Mouse (Mus musculus) lung, embryonic 16.5 days (tissue): ENCODE measurements around the gene 4930404N11Rik. TPM values are rescaled to one million over a fixed set of nuclear protein-coding genes. Genes with fewer than 3 reads are reported as not detected.

Source experiments
- ATAC-seq: fragments of 200-750 bp; cut with Nextera tagmentation; 2 replicates; pipeline ENCODE4 v1.8.0; 2017; ENCODE audit warnings: low read depth, mild to moderate bottlenecking, moderate library complexity
- H3K27ac ChIP-seq: fragments of 300-500 bp; sonication (generic); 2 replicates; pipeline ENCODE4 v1.5.1; 2014; ENCODE audit warnings: mild to moderate bottlenecking, control low read depth, low read length
- H3K27me3 ChIP-seq: fragments of 300-500 bp; sonication (generic); 2 replicates; pipeline ENCODE4 v1.6.1; 2014; ENCODE audit warnings: low read depth, low read length, mixed read lengths; ENCODE audit not compliant: control insufficient read depth, insufficient read depth
- H3K36me3 ChIP-seq: fragments of 300-500 bp; sonication (generic); 2 replicates; pipeline ENCODE4 v1.6.1; 2014; ENCODE audit warnings: low read length; ENCODE audit not compliant: control insufficient read depth, insufficient read depth
- H3K4me1 ChIP-seq: fragments of 300-500 bp; sonication (generic); replicated peaks from 2 replicates; pipeline ENCODE4 v1.6.1; 2014; ENCODE audit warnings: low read length, mixed read lengths; ENCODE audit not compliant: control insufficient read depth, insufficient read depth
- H3K4me2 ChIP-seq: fragments of 300-500 bp; sonication (generic); 2 replicates; pipeline ENCODE4 v1.6.1; 2014; ENCODE audit warnings: low read depth, low read length, control low read depth
- H3K4me3 ChIP-seq: fragments of 300-500 bp; sonication (generic); 2 replicates; pipeline ENCODE4 v1.5.1; 2014; ENCODE audit warnings: mild to moderate bottlenecking, low read length, control low read depth
- H3K9ac ChIP-seq: fragments of 300-500 bp; sonication (generic); 2 replicates; pipeline ENCODE4 v1.6.1; 2014; ENCODE audit warnings: low read length, control low read depth
- H3K9me3 ChIP-seq: fragments of 300-500 bp; sonication (generic); 2 replicates; pipeline ENCODE4 v1.6.1; 2016; ENCODE audit warnings: low read length; ENCODE audit not compliant: control insufficient read depth
- WGBS: fragments of 180-500 bp; shearing (Covaris S2); extraction: QIAGEN DNeasy Blood & Tissue Kit; methylation state at CpG from one replicate; pipeline ENCODE4 v1.1.7; 2014; 5-methylcytosine and 5-hydroxymethylcytosine counted together
- polyA plus RNA-seq: library from polyadenylated mRNA; unstranded; fragments of >200 nt; fragmentation: Nextera tagmentation; extraction: Ambion mirVana; gene quantifications from 2 replicates; pipeline ENCODE4 v1.2.1, GENCODE M21; 2015

Gene 4930404N11Rik
- polyA plus RNA-seq, 1 experiment from 2014 or later = 2.0 TPM

GRCm38 (mm10) chr10:81329194-81329975, 36.2 kb downstream of the 4930404N11Rik start:
- Histone ChIP-seq H3K9me3 (no peaks in the 10 kb centered on the region), H3K4me2 (peak overlapping the region; percentile 37), H3K27me3 (peaks cover 5% of the 10 kb centered on the region), H3K36me3 (peaks cover 27% of the 10 kb centered on the region), H3K4me3 (peak overlapping the region; percentile 33), H3K4me1 (peaks cover 35% of the 10 kb centered on the region), H3K9ac (peak overlapping the region; percentile 52), H3K27ac (peak overlapping the region; percentile 94)
- peak; percentile 85 for ATAC-seq
- WGBS = 45% methylated on average over 10 of the region's 10 CpGs

- H3K36me3 ChIP-seq = peaks cover 36% of the 10 kb centered on the region
- H3K4me3 ChIP-seq = peak within 1 kb of the TSS; percentile 33
- H3K9me3 ChIP-seq = no peaks in the 10 kb centered on the region
- 7% methylated on average over 10 of the region's 10 CpGs for WGBS
- peak within 1 kb of the TSS; percentile 37 for H3K4me2 ChIP-seq
- H3K4me1 ChIP-seq = peaks cover 34% of the 10 kb centered on the region
- peak within 1 kb of the TSS; percentile 52 for H3K9ac ChIP-seq
- peak within 1 kb of the TSS; percentile 94 for H3K27ac ChIP-seq
- peaks cover 5% of the 10 kb centered on the region for H3K27me3 ChIP-seq
- ATAC-seq = peak; percentile 53
These were observed 37.2 kb downstream of the 4930404N11Rik start, which contains the start of gene Tbxa2r for GRCm38 (mm10) chr10:81328386-81328785. Gene Tbxa2r, plus strand, starts transcription at chr10:81328731.

- Histone ChIP-seq H3K27me3 (peaks cover 4% of the 10 kb centered on the region), H3K9ac (peak overlapping the region; percentile 40; the same call in 1 of the 2 replicates), H3K9me3 (no peaks in the 10 kb centered on the region), H3K4me2 (peak overlapping the region; percentile 37), H3K4me3 (0 out of 2 replicates have a peak overlapping the region, but pooled peaks have one; percentile 33), H3K4me1 (peaks cover 34% of the 10 kb centered on the region), H3K27ac (peak overlapping the region; percentile 94), H3K36me3 (peaks cover 40% of the 10 kb centered on the region)
- no peak for ATAC-seq
- WGBS = 24% methylated on average over 2 of the region's 2 CpGs
These were observed 37.7 kb downstream of the 4930404N11Rik start for GRCm38 (mm10) chr10:81327959-81328358.

GRCm38 (mm10) chr10:81326858-81327257, 38.8 kb downstream of the 4930404N11Rik start:
- Histone ChIP-seq H3K9me3 (no peaks in the 10 kb centered on the region), H3K9ac (no peak overlapping the region), H3K36me3 (peaks cover 46% of the 10 kb centered on the region), H3K4me2 (no peak overlapping the region), H3K4me1 (peaks cover 41% of the 10 kb centered on the region), H3K27me3 (no peaks in the 10 kb centered on the region), H3K4me3 (no peak overlapping the region), H3K27ac (peak overlapping the region; percentile 72)
- 67% methylated on average over 6 of the region's 6 CpGs for WGBS
- ATAC-seq = peak; percentile 24

- H3K4me1 ChIP-seq = peaks cover 40% of the 10 kb centered on the region
- WGBS = 87% methylated on average over 18 of the region's 18 CpGs
- no peaks in the 10 kb centered on the region for H3K9me3 ChIP-seq
- no peaks in the 10 kb centered on the region for H3K27me3 ChIP-seq
- H3K36me3 ChIP-seq = peaks cover 46% of the 10 kb centered on the region
- no peak overlapping the region for H3K4me2 ChIP-seq
- 0 out of 2 replicates have a peak overlapping the region, but pooled peaks have one; percentile 72 for H3K27ac ChIP-seq
- H3K9ac ChIP-seq = no peak overlapping the region
- no peak overlapping the region for H3K4me3 ChIP-seq
- no peak for ATAC-seq
These were observed 39.8 kb downstream of the 4930404N11Rik start for GRCm38 (mm10) chr10:81325781-81326180.

- H3K9ac ChIP-seq = no peak overlapping the region
- 89% methylated on average over 21 of the region's 21 CpGs for WGBS
- H3K4me2 ChIP-seq = no peak overlapping the region
- peaks cover 36% of the 10 kb centered on the region for H3K4me1 ChIP-seq
- ATAC-seq = no peak
- H3K27me3 ChIP-seq = no peaks in the 10 kb centered on the region
- no peak overlapping the region for H3K27ac ChIP-seq
- no peak overlapping the region for H3K4me3 ChIP-seq
- H3K9me3 ChIP-seq = no peaks in the 10 kb centered on the region
- peaks cover 46% of the 10 kb centered on the region for H3K36me3 ChIP-seq
These were observed 40.4 kb downstream of the 4930404N11Rik start for GRCm38 (mm10) chr10:81325176-81325575.

GRCm38 (mm10) chr10:81323791-81324530, 41.7 kb downstream of the 4930404N11Rik start:
- no peaks in the 10 kb centered on the region for H3K9me3 ChIP-seq
- peaks cover 34% of the 10 kb centered on the region for H3K4me1 ChIP-seq
- ATAC-seq = no peak
- H3K9ac ChIP-seq = no peak overlapping the region
- 92% methylated on average over 18 of the region's 18 CpGs for WGBS
- no peak overlapping the region for H3K4me2 ChIP-seq
- H3K27me3 ChIP-seq = no peaks in the 10 kb centered on the region
- no peak overlapping the region for H3K4me3 ChIP-seq
- H3K36me3 ChIP-seq = peaks cover 46% of the 10 kb centered on the region
- no peak overlapping the region for H3K27ac ChIP-seq

- H3K4me1 ChIP-seq = peaks cover 34% of the 10 kb centered on the region
- no peaks in the 10 kb centered on the region for H3K9me3 ChIP-seq
- H3K4me2 ChIP-seq = no peak overlapping the region
- H3K27ac ChIP-seq = no peak overlapping the region
- peaks cover 46% of the 10 kb centered on the region for H3K36me3 ChIP-seq
- H3K4me3 ChIP-seq = no peak overlapping the region
- ATAC-seq = no peak
- 90% methylated on average over 23 of the region's 23 CpGs for WGBS
- no peaks in the 10 kb centered on the region for H3K27me3 ChIP-seq
- H3K9ac ChIP-seq = no peak overlapping the region
These were observed 42.4 kb downstream of the 4930404N11Rik start for GRCm38 (mm10) chr10:81323141-81323775.

GRCm38 (mm10) chr10:81322444-81322843, 43.2 kb downstream of the 4930404N11Rik start:
- no peak for ATAC-seq
- WGBS = 91% methylated on average over 27 of the region's 27 CpGs
- H3K9ac ChIP-seq = peak overlapping the region; percentile 9; the same call in 1 of the 2 replicates
- H3K9me3 ChIP-seq = no peaks in the 10 kb centered on the region
- H3K4me2 ChIP-seq = peak overlapping the region; percentile 86; the same call in 1 of the 2 replicates
- no peaks in the 10 kb centered on the region for H3K27me3 ChIP-seq
- H3K27ac ChIP-seq = no peak overlapping the region
- H3K4me3 ChIP-seq = no peak overlapping the region
- H3K36me3 ChIP-seq = peaks cover 46% of the 10 kb centered on the region
- H3K4me1 ChIP-seq = peaks cover 32% of the 10 kb centered on the region
